Mouse (Mus musculus) thymus, adult 2 months (tissue): ENCODE measurements around the gene Taf1b. TPM values are rescaled to one million over a fixed set of nuclear protein-coding genes. Genes with fewer than 3 reads are reported as not detected.
"Not testable (repeated sequence)": the region's sequence is repeated elsewhere in the genome, so short reads cannot be mapped to it uniquely, and the experiment has no call there.

ENCODE experiments used
- DNase-seq: peaks from one replicate; pipeline ENCODE4 v3.0.0; 2021
- H3K27ac ChIP-seq: fragments of 200-500 bp; 2 replicates; pipeline ENCODE4 v1.5.1; 2012; ENCODE audit warnings: low read length, control low read depth; ENCODE audit not compliant: control insufficient read depth, insufficient read depth
- H3K27me3 ChIP-seq: fragments of 200-500 bp; 2 replicates; pipeline ENCODE4 v1.6.1; 2012; ENCODE audit warnings: mild to moderate bottlenecking, low read length, moderate library complexity, mixed read lengths; ENCODE audit not compliant: control insufficient read depth, insufficient read depth
- H3K36me3 ChIP-seq: fragments of 200-500 bp; 2 replicates; pipeline ENCODE4 v1.6.1; 2012; ENCODE audit warnings: mild to moderate bottlenecking, low read length, moderate library complexity; ENCODE audit not compliant: control insufficient read depth, insufficient read depth
- H3K4me1 ChIP-seq: fragments of 200-500 bp; replicated peaks from 2 replicates; pipeline ENCODE4 v1.6.1; 2012; ENCODE audit warnings: low read length; ENCODE audit not compliant: control insufficient read depth, insufficient read depth
- H3K4me3 ChIP-seq: fragments of 200-500 bp; 2 replicates; pipeline ENCODE4 v1.5.1; 2012; ENCODE audit warnings: mild to moderate bottlenecking, low read length, control low read depth, moderate library complexity; ENCODE audit not compliant: control insufficient read depth, insufficient read depth
- CTCF ChIP-seq: fragments of 200-500 bp; IDR thresholded peaks from 2 replicates; pipeline ENCODE4 v1.5.1; 2012; ENCODE audit warnings: mild to moderate bottlenecking, control low read depth, low read length, moderate library complexity, borderline replicate concordance; ENCODE audit not compliant: control insufficient read depth, poor library complexity, insufficient read depth; ENCODE audit errors: extremely low read depth
- POLR2A ChIP-seq: fragments of 200-500 bp; IDR thresholded peaks from 2 replicates; pipeline ENCODE4 v1.6.1; 2012; ENCODE audit warnings: mild to moderate bottlenecking, low read length, control low read depth, moderate library complexity; ENCODE audit not compliant: control insufficient read depth, poor library complexity, insufficient read depth; ENCODE audit errors: extremely low read depth
- WGBS: fragments of 180-500 bp; shearing (Covaris S2); methylation state at CpG from one replicate; pipeline ENCODE4 v1.1.7; 2018; 5-methylcytosine and 5-hydroxymethylcytosine counted together
- polyA plus RNA-seq: library from polyadenylated mRNA; depleted of rRNA; stranded (reverse); fragments of >200 nt; gene quantifications from 2 replicates; pipeline ENCODE4 v1.2.3, GENCODE M21; 2012

Gene Taf1b
- polyA plus RNA-seq, 1 experiment, result 13.2 TPM

DNA sequence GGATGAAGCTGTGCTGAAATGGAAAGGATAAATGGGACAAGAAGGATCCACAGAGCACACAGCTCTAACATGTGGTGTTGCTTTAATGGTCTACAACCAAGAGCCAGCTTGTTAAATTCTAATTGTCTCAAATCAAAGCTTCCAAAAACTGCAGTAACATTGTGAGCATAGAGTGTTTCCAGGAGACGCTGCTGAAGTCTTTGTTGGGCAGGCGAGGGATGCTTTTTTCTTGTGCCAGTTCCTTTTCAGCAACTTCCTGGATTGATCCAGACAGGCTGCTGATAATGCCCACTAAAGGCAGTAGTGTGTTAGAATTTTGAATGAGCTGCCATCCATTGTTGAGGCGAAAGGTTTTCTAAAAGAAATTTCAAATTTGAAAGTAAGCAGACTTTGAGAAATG lies 22.9 kb downstream of the Taf1b start:
- Histone ChIP-seq H3K27me3 (no peaks in the 10 kb centered on the region), H3K4me3 (no peak overlapping the region), H3K27ac (no peak overlapping the region), H3K36me3 (peaks cover 35% of the 10 kb centered on the region), H3K4me1 (no peaks in the 10 kb centered on the region)
- no peak for TF ChIP-seq POLR2A
- TF ChIP-seq CTCF, result no peak
- no peak for DNase-seq
- WGBS, result 93% methylated on average over 3 of the region's 3 CpGs

DNA sequence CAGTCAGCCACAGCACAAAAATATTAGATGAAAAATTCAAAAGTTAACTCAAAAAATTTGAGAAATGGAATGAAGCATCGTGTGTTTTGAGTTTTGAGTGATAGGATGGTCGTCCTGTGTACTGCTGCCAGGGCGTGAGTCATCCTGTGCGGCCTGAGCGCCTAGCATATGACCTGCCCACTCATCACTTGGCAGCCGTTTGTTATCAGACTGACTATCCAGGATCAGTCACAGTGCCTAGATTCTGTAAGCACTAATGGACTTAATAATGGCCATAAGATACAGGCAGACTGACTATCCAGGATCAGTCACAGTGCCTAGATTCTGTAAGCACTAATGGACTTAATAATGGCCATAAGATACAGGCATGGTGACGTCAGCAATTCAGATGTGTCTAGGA lies 26.9 kb downstream of the Taf1b start:
- H3K27me3 ChIP-seq, H3K27ac ChIP-seq, DNase-seq, H3K4me3 ChIP-seq, H3K4me1 ChIP-seq: not testable (repeated sequence)
- peaks cover 11% of the 10 kb centered on the region; the same call in 1 of the 2 replicates for H3K36me3 ChIP-seq
- 96% methylated on average over 7 of the region's 7 CpGs for WGBS

DNA sequence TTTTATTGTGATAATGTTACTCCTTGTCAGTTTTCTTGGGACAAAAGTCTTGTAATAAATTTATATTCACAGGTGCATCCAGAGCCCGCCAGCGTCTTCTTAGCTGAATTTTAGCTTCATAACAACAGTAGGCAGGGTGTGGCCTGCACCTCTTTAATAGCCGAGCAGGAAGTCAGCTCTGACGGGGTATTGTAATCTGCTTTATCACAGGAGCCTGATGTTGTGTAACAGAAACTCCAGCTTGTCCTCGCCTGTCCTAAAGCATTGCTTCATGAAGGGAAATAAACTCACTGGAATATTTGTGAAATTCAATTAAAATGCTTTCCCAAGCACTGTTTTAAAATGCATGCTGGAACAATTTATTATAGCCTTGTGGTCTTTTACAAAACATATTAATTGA lies 38.2 kb downstream of the Taf1b start:
- no peak for DNase-seq
- no peaks in the 10 kb centered on the region for H3K4me1 ChIP-seq
- H3K27me3 ChIP-seq, result no peaks in the 10 kb centered on the region
- TF ChIP-seq POLR2A, result no peak
- no peak for TF ChIP-seq CTCF
- WGBS, result 84% methylated on average over 5 of the region's 5 CpGs
- H3K27ac ChIP-seq, result no peak overlapping the region
- no peaks in the 10 kb centered on the region for H3K36me3 ChIP-seq
- no peak overlapping the region for H3K4me3 ChIP-seq

- WGBS, result 70% methylated on average over 2 of the region's 2 CpGs
- H3K36me3 ChIP-seq, result no peaks in the 10 kb centered on the region
- TF ChIP-seq POLR2A (no peak), CTCF (no peak)
- no peak overlapping the region for H3K27ac ChIP-seq
- no peak overlapping the region for H3K4me3 ChIP-seq
- DNase-seq, result no peak
- no peaks in the 10 kb centered on the region for H3K4me1 ChIP-seq
- no peaks in the 10 kb centered on the region for H3K27me3 ChIP-seq
Measured at GRCm38 (mm10) chr12:24537201-24537600, 39.0 kb downstream of the Taf1b start.

- no peak for DNase-seq
- Histone ChIP-seq H3K36me3 (no peaks in the 10 kb centered on the region), H3K27ac (no peak overlapping the region), H3K27me3 (no peaks in the 10 kb centered on the region), H3K4me1 (no peaks in the 10 kb centered on the region), H3K4me3 (no peak overlapping the region)
- no peak for TF ChIP-seq POLR2A
- WGBS, result 96% methylated on average over 4 of the region's 4 CpGs
Measured at GRCm38 (mm10) chr12:24537965-24538364, 39.8 kb downstream of the Taf1b start.

GRCm38 (mm10) chr12:24541426-24542154 lies 43.4 kb downstream of the Taf1b start:
- WGBS, result 87% methylated on average over 16 of the region's 16 CpGs
- TF ChIP-seq POLR2A, result no peak
- no peak for TF ChIP-seq CTCF
- H3K4me3 ChIP-seq, result no peak overlapping the region
- DNase-seq, result no peak
- no peaks in the 10 kb centered on the region for H3K36me3 ChIP-seq
- no peaks in the 10 kb centered on the region for H3K27me3 ChIP-seq
- no peak overlapping the region for H3K27ac ChIP-seq
- no peaks in the 10 kb centered on the region for H3K4me1 ChIP-seq

DNA sequence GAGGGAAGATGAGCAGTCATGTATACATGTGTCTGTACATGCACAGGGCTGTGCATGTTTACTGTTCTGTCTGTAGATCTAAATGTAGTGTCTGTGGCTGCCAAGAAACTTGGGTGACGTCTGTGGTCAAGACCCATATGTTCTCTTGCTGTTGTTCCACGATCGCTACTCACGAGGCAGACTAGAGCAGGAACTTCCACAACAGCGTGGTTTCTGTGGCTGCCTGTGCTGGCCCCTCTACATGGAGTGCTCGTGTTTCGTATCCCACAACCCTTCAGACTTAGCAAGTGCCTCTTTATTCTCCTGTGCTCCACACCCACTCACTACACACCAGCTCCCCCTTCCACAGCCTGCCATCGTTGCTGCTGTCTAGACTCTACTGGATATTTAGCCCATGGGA lies 49.5 kb downstream of the Taf1b start:
- H3K4me3 ChIP-seq, result no peak overlapping the region
- DNase-seq, result no peak
- H3K27ac ChIP-seq, result no peak overlapping the region
- H3K4me1 ChIP-seq, result no peaks in the 10 kb centered on the region
- WGBS, result 57% methylated on average over 8 of the region's 8 CpGs
- no peaks in the 10 kb centered on the region for H3K27me3 ChIP-seq
- TF ChIP-seq CTCF (no peak), POLR2A (no peak)
- H3K36me3 ChIP-seq, result peaks cover 13% of the 10 kb centered on the region
